Mouse (Mus musculus) olfactory bulb, adult 2 months (tissue): ENCODE data around the gene Pank1. TPM values are rescaled to one million over a fixed set of nuclear protein-coding genes. Genes with fewer than 3 reads are reported as not detected.

Source experiments
- H3K27ac ChIP-seq: fragments of 200-500 bp; 2 replicates; pipeline ENCODE4 v1.5.1; 2012; ENCODE audit warnings: low read depth, low read length; ENCODE audit not compliant: insufficient read depth
- H3K4me1 ChIP-seq: fragments of 200-500 bp; 2 replicates; pipeline ENCODE4 v1.6.1; 2012; ENCODE audit warnings: low read length; ENCODE audit not compliant: control insufficient read depth, insufficient read depth
- H3K4me3 ChIP-seq: fragments of 200-500 bp; 2 replicates; pipeline ENCODE4 v1.5.1; 2012; ENCODE audit warnings: mild to moderate bottlenecking, low read depth, low read length, moderate library complexity; ENCODE audit not compliant: insufficient read depth
- CTCF ChIP-seq: fragments of 200-500 bp; IDR thresholded peaks from 2 replicates; pipeline ENCODE4 v1.5.1; 2012; ENCODE audit warnings: low read depth, mild to moderate bottlenecking, low read length, moderate library complexity; ENCODE audit not compliant: insufficient read depth
- POLR2A ChIP-seq: fragments of 200-500 bp; IDR thresholded peaks from 2 replicates; pipeline ENCODE4 v1.6.1; 2012; ENCODE audit warnings: mild to moderate bottlenecking, low read depth, low read length, moderate library complexity; ENCODE audit not compliant: insufficient read depth
- WGBS: fragments of 180-500 bp; shearing (Covaris S2); methylation state at CpG from one replicate; pipeline ENCODE4 v1.1.7; 2018; 5-methylcytosine and 5-hydroxymethylcytosine counted together
- polyA plus RNA-seq: library from polyadenylated mRNA; stranded (reverse); fragments of >200 nt; gene quantifications from 2 replicates; pipeline ENCODE4 v1.2.4, GENCODE M21; 2012; ENCODE audit warnings: low replicate concordance; ENCODE audit not compliant: missing spikeins, insufficient read depth, insufficient read length

Gene Pank1
- polyA plus RNA-seq, 1 experiment, result not detected

GRCm38 (mm10) chr19:34856021-34856651 is 23.1 kb downstream of the Pank1 start:
- no peak for TF ChIP-seq POLR2A
- TF ChIP-seq CTCF, result no peak
- 47% methylated on average over 12 of the region's 12 CpGs for WGBS
- H3K4me3 ChIP-seq, result no peak overlapping the region
- H3K4me1 ChIP-seq, result peaks cover 12% of the 10 kb centered on the region
- H3K27ac ChIP-seq, result no peak overlapping the region

- Histone ChIP-seq H3K4me3 (no peak overlapping the region), H3K4me1 (peaks cover 8% of the 10 kb centered on the region; the same call in 1 of the 2 replicates), H3K27ac (no peak overlapping the region)
- TF ChIP-seq CTCF, result no peak
- no peak for TF ChIP-seq POLR2A
- 96% methylated on average over 3 of the region's 3 CpGs for WGBS
Observed at GRCm38 (mm10) chr19:34851161-34851560, 28.1 kb downstream of the Pank1 start.

- Histone ChIP-seq H3K27ac (no peak overlapping the region), H3K4me3 (no peak overlapping the region), H3K4me1 (peaks cover 2% of the 10 kb centered on the region; the same call in 1 of the 2 replicates)
- 95% methylated on average over 7 of the region's 7 CpGs for WGBS
- TF ChIP-seq CTCF (no peak), POLR2A (no peak)
Observed at GRCm38 (mm10) chr19:34849426-34849825, 29.8 kb downstream of the Pank1 start.

- Histone ChIP-seq H3K27ac (no peak overlapping the region), H3K4me3 (no peak overlapping the region), H3K4me1 (no peaks in the 10 kb centered on the region; the same call in 1 of the 2 replicates)
- TF ChIP-seq CTCF, result no peak
- TF ChIP-seq POLR2A, result no peak
- 96% methylated on average over 9 of the region's 9 CpGs for WGBS
Observed at GRCm38 (mm10) chr19:34848164-34848563, 31.1 kb downstream of the Pank1 start.

GRCm38 (mm10) chr19:34847103-34847502 is 32.2 kb downstream of the Pank1 start:
- Histone ChIP-seq H3K4me3 (no peak overlapping the region), H3K4me1 (peaks cover 4% of the 10 kb centered on the region), H3K27ac (no peak overlapping the region)
- no peak for TF ChIP-seq POLR2A
- no peak for TF ChIP-seq CTCF
- WGBS, result 90% methylated on average over 3 of the region's 3 CpGs

- 71% methylated on average over 12 of the region's 12 CpGs for WGBS
- peaks cover 4% of the 10 kb centered on the region for H3K4me1 ChIP-seq
- H3K4me3 ChIP-seq, result no peak overlapping the region
- no peak overlapping the region for H3K27ac ChIP-seq
- no peak for TF ChIP-seq CTCF
- TF ChIP-seq POLR2A, result no peak
Observed at GRCm38 (mm10) chr19:34846508-34847038, 32.7 kb downstream of the Pank1 start.

GRCm38 (mm10) chr19:34846005-34846404 is 33.2 kb downstream of the Pank1 start:
- Histone ChIP-seq H3K4me3 (no peak overlapping the region), H3K27ac (no peak overlapping the region), H3K4me1 (peaks cover 4% of the 10 kb centered on the region)
- TF ChIP-seq POLR2A (no peak), CTCF (no peak)
- 73% methylated on average over 7 of the region's 7 CpGs for WGBS

- TF ChIP-seq CTCF, result no peak
- TF ChIP-seq POLR2A, result no peak
- H3K27ac ChIP-seq, result no peak overlapping the region
- 97% methylated on average over 8 of the region's 8 CpGs for WGBS
- no peak overlapping the region for H3K4me3 ChIP-seq
- H3K4me1 ChIP-seq, result peaks cover 4% of the 10 kb centered on the region
Observed at GRCm38 (mm10) chr19:34845331-34845730, 33.9 kb downstream of the Pank1 start.

- no peak for TF ChIP-seq POLR2A
- no peak for TF ChIP-seq CTCF
- Histone ChIP-seq H3K4me1 (peaks cover 4% of the 10 kb centered on the region), H3K27ac (no peak overlapping the region), H3K4me3 (no peak overlapping the region)
- 89% methylated on average over 5 of the region's 5 CpGs for whole genome bisulfite sequencing
Observed at GRCm38 (mm10) chr19:34844760-34845159, 34.5 kb downstream of the Pank1 start.
